Mouse (Mus musculus) heart, embryonic 13.5 days (tissue): ENCODE data around the gene Mcm3ap. TPM values are rescaled to one million over a fixed set of nuclear protein-coding genes. Genes with fewer than 3 reads are reported as not detected.
A peak's percentile ranks its signal among the peaks of the same experiment; 100 is the strongest.

ENCODE experiments used
- ATAC-seq: fragments of 200-750 bp; cut with Nextera tagmentation; 2 replicates; pipeline ENCODE4 v1.8.0; 2017; ENCODE audit warnings: moderate TSS enrichment; ENCODE audit not compliant: insufficient number of reproducible peaks, low FRiP score, low TSS enrichment; ENCODE audit errors: extremely low read depth
- H3K27ac ChIP-seq: fragments of 300-500 bp; sonication (generic); replicated peaks from 2 replicates; pipeline ENCODE4 v1.5.1; 2015; ENCODE audit warnings: moderate library complexity, mild to moderate bottlenecking, inconsistent platforms
- H3K27me3 ChIP-seq: fragments of 300-500 bp; sonication (generic); replicated peaks from 2 replicates; pipeline ENCODE4 v1.6.1; 2015; ENCODE audit warnings: mild to moderate bottlenecking, inconsistent platforms
- H3K36me3 ChIP-seq: fragments of 300-500 bp; sonication (generic); 2 replicates; pipeline ENCODE4 v1.6.1; 2015; ENCODE audit warnings: mild to moderate bottlenecking, inconsistent platforms
- H3K4me1 ChIP-seq: fragments of 300-500 bp; sonication (generic); 2 replicates; pipeline ENCODE4 v1.6.1; 2015; ENCODE audit warnings: inconsistent platforms
- H3K4me2 ChIP-seq: fragments of 300-500 bp; sonication (generic); 2 replicates; pipeline ENCODE4 v1.6.1; 2015; ENCODE audit warnings: inconsistent platforms, mild to moderate bottlenecking, moderate library complexity
- H3K4me3 ChIP-seq: fragments of 300-500 bp; sonication (generic); 2 replicates; pipeline ENCODE4 v1.5.1; 2015; ENCODE audit warnings: moderate library complexity, mild to moderate bottlenecking, inconsistent platforms
- H3K9ac ChIP-seq: fragments of 300-500 bp; sonication (generic); 2 replicates; pipeline ENCODE4 v1.6.1; 2015; ENCODE audit warnings: inconsistent platforms, mild to moderate bottlenecking, moderate library complexity
- H3K9me3 ChIP-seq: fragments of 300-500 bp; sonication (generic); 2 replicates; pipeline ENCODE4 v1.6.1; 2016; ENCODE audit warnings: inconsistent platforms
- WGBS: fragments of 180-500 bp; shearing (Covaris S2); methylation state at CpG from one replicate; pipeline ENCODE4 v1.1.7; 2015; ENCODE audit warnings: mixed read lengths; 5-methylcytosine and 5-hydroxymethylcytosine counted together
- polyA plus RNA-seq: library from polyadenylated mRNA; unstranded; fragments of >200 nt; fragmentation: Nextera tagmentation; extraction: Ambion mirVana; gene quantifications from 2 replicates; pipeline ENCODE4 v1.2.1, GENCODE M21; 2015

Gene Mcm3ap
- polyA plus RNA-seq, 1 experiment from 2014 or later = 32.1 TPM

DNA sequence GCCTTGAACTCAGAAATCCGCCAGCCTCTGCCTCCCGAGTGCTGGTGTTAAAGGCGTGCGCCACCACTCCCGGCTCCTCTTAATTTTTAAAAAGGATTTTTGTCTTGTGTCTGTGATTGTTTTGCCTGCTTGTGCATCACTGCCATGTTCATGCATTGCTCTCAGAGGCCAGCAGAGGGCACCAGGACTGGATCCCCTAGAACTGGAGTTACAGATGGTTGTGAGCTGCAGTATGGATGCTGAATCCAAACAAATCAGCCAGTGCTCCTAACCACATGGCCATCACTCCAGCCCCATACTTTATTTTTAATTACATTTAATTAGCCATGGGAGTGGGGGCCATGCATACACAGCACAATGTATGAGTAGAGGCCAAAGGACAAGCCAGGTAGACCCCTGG is 13.4 kb upstream of the Mcm3ap start:
- H3K27me3 ChIP-seq = 0 out of 2 replicates have a peak, but pooled peaks cover 3% of the 10 kb centered on the region
- no peaks in the 10 kb centered on the region for H3K4me1 ChIP-seq
- no peak overlapping the region for H3K9ac ChIP-seq
- H3K4me3 ChIP-seq = no peak overlapping the region
- ATAC-seq = no peak
- peaks cover 9% of the 10 kb centered on the region for H3K9me3 ChIP-seq
- no peak overlapping the region for H3K4me2 ChIP-seq
- 50% methylated on average over 5 of the region's 5 CpGs for WGBS
- H3K27ac ChIP-seq = no peak overlapping the region
- H3K36me3 ChIP-seq = 0 out of 2 replicates have a peak, but pooled peaks cover under 1% of the 10 kb centered on the region

DNA sequence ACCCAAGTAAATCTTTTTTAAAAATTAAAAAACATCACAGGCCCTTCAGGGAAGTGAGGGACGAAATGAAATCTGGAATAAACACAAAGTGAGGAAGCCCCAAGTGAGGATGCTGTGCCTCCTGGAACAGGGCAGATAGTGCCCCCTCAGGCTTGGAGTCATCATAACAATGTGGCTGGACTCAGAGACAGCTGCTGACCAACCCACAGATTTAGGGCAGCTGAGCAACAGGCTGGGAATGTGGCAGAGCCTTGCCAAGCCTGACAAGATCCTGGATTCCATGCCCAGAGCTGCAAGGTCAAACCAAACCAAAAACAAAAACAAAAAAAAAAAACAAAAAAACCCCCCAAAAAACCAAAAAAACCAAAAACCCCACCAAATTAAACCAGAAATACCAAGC is 7.5 kb upstream of the Mcm3ap start:
- Histone ChIP-seq H3K9ac (no peak overlapping the region), H3K36me3 (peaks cover 22% of the 10 kb centered on the region), H3K4me2 (no peak overlapping the region), H3K4me1 (no peaks in the 10 kb centered on the region), H3K9me3 (peaks cover 9% of the 10 kb centered on the region), H3K4me3 (no peak overlapping the region), H3K27me3 (no peaks in the 10 kb centered on the region), H3K27ac (no peak overlapping the region)
- WGBS = 81% methylated on average over 1 of the region's 1 CpGs
- no peak for ATAC-seq

DNA sequence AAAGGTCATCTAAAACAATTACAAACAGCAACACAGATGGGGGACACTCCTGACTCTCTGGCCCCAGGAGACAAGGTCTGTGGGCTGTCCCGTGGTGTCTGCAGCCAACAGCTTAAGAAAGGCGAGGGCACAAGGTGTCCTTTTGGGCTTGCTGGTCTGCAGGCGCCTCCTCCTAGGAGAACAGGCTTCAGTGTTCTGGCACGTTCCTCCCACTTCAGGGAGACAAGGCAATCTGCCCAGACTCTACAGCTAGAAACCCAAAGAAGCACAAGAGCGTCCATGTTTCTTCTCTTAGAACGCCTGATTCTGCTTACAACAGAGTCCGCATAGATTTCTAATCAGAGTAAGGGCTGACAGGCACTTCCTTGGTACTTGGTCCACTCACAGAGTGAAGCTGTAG is 6.4 kb upstream of the Mcm3ap start:
- no peak overlapping the region for H3K9ac ChIP-seq
- no peak overlapping the region for H3K27ac ChIP-seq
- no peaks in the 10 kb centered on the region for H3K27me3 ChIP-seq
- WGBS = 85% methylated on average over 7 of the region's 7 CpGs
- H3K4me3 ChIP-seq = no peak overlapping the region
- H3K4me1 ChIP-seq = no peaks in the 10 kb centered on the region
- no peak overlapping the region for H3K4me2 ChIP-seq
- H3K9me3 ChIP-seq = peaks cover 9% of the 10 kb centered on the region
- H3K36me3 ChIP-seq = peaks cover 22% of the 10 kb centered on the region
- ATAC-seq = no peak

DNA sequence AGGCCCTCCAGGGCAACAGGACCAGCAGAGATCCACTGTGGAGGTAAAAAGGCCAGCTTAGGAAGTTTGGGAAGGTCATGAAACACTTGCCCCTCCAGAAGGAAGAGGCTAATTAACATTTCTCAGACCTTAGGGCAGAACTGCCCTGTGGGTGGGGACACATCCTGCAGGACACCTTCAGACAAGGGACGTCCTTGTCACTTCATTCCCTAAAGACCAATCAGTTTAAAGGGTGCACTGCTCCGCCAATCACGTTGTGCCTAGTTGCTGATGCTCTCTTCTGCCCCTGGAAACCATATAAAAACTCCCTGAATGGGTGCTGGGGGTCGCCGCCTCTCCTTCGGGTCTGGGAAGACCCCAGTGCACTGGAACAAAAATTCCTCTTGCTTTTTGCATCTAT is 6.0 kb upstream of the Mcm3ap start:
- H3K36me3 ChIP-seq = peaks cover 22% of the 10 kb centered on the region
- H3K4me3 ChIP-seq = no peak overlapping the region
- no peak overlapping the region for H3K9ac ChIP-seq
- no peak overlapping the region for H3K27ac ChIP-seq
- 89% methylated on average over 6 of the region's 6 CpGs for WGBS
- H3K27me3 ChIP-seq = no peaks in the 10 kb centered on the region
- peaks cover 9% of the 10 kb centered on the region for H3K9me3 ChIP-seq
- H3K4me2 ChIP-seq = no peak overlapping the region
- peaks cover 2% of the 10 kb centered on the region for H3K4me1 ChIP-seq
- no peak for ATAC-seq

DNA sequence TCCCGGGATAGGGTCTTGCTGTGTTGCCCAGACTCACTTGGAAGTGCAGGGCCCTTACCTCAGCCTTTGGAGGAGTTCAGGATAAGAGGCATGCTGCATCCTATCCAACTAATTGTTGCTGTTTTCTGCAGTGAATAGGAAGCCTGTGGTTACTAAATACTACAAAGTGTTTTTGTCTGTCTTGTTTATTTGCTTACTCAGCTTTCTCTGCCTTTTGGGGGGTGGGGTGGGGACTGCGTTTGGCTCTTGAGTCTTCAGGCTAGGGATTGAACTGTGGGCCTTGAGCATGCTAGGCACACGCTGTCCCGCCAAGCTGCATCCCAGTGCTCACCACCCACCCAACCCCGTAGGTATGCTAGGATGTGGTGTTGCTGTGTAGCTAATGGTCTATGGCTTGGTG is 5.0 kb downstream of the Mcm3ap start:
- peaks cover 78% of the 10 kb centered on the region for H3K36me3 ChIP-seq
- no peak for ATAC-seq
- H3K4me3 ChIP-seq = no peak overlapping the region
- H3K9ac ChIP-seq = no peak overlapping the region
- H3K27ac ChIP-seq = no peak overlapping the region
- WGBS = 78% methylated on average over 5 of the region's 5 CpGs
- H3K4me1 ChIP-seq = peaks cover 7% of the 10 kb centered on the region; the same call in 1 of the 2 replicates
- H3K9me3 ChIP-seq = no peaks in the 10 kb centered on the region
- no peak overlapping the region for H3K4me2 ChIP-seq
- no peaks in the 10 kb centered on the region for H3K27me3 ChIP-seq

DNA sequence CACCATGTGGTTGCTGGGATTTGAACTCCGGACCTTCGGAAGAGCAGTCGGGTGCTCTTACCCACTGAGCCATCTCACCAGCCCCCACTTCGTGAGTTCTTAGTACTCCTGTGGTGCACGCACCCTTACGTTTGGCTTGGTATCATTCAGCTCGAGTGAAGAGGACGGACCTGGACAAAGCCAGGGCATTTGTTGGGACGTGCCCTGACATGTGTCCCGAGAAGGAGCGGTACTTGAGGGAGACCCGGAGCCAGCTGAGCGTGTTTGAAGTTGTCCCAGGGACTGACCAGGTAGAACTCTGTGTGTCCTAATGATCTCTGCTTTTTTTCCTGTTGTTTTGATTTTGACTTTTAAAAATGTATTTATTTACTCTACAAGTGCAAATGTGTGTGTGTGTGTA is 12.1 kb downstream of the Mcm3ap start:
- Histone ChIP-seq H3K27me3 (no peaks in the 10 kb centered on the region), H3K4me3 (no peak overlapping the region), H3K4me2 (no peak overlapping the region), H3K4me1 (no peaks in the 10 kb centered on the region), H3K36me3 (peaks cover 98% of the 10 kb centered on the region), H3K9me3 (no peaks in the 10 kb centered on the region), H3K9ac (no peak overlapping the region), H3K27ac (0 out of 2 replicates have a peak overlapping the region, but pooled peaks have one; percentile 10)
- 89% methylated on average over 13 of the region's 13 CpGs for WGBS
- ATAC-seq = no peak

DNA sequence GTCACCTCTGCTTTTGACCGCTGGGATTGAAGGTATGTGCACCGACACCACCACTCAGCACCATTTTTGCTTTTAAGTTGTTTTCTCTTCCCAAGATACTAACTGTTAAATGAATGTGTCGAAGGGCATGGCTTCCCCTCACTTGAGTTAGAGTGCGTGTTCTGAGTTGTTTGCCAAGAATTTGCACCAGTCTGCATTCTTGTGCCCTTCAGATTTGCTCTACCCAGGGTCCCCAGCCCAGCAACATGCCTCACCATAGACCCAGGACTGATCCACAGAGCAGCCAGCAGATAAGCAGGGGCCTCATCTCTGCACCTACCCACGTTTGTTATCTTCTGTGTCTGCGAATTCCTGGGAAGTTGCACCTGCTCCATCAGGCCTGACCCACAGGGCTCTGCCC is 12.8 kb downstream of the Mcm3ap start:
- H3K36me3 ChIP-seq = peaks cover 98% of the 10 kb centered on the region
- H3K4me3 ChIP-seq = no peak overlapping the region
- H3K4me1 ChIP-seq = no peaks in the 10 kb centered on the region
- H3K27me3 ChIP-seq = no peaks in the 10 kb centered on the region
- ATAC-seq = no peak
- 0 out of 2 replicates have a peak overlapping the region, but pooled peaks have one; percentile 10 for H3K27ac ChIP-seq
- no peaks in the 10 kb centered on the region for H3K9me3 ChIP-seq
- H3K9ac ChIP-seq = no peak overlapping the region
- no peak overlapping the region for H3K4me2 ChIP-seq
- 54% methylated on average over 6 of the region's 6 CpGs for WGBS

DNA sequence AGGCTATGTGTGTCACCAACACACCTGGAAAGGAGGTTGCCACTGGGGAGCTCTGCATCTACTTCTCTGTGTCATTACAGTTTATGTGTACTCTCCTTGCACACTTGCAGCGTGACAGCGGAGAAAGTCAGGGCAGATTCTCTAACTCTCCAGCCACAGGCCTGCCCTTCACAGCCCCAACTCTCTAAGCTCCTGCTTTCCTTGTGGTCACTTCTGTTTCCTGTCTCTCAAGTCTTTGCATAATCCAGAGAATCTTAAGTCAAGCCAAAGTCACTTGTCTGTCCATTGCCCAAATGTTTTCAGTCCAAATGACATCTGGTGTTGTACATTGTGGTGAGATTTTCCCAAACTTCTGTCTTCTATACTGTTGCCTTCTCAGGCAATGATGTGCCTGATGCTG is 17.6 kb downstream of the Mcm3ap start:
- 97% methylated on average over 2 of the region's 2 CpGs for WGBS
- no peak overlapping the region for H3K9ac ChIP-seq
- no peaks in the 10 kb centered on the region for H3K9me3 ChIP-seq
- H3K4me3 ChIP-seq = no peak overlapping the region
- H3K27ac ChIP-seq = no peak overlapping the region
- H3K4me2 ChIP-seq = no peak overlapping the region
- H3K27me3 ChIP-seq = no peaks in the 10 kb centered on the region
- H3K4me1 ChIP-seq = no peaks in the 10 kb centered on the region
- no peak for ATAC-seq
- H3K36me3 ChIP-seq = peaks cover 99% of the 10 kb centered on the region

DNA sequence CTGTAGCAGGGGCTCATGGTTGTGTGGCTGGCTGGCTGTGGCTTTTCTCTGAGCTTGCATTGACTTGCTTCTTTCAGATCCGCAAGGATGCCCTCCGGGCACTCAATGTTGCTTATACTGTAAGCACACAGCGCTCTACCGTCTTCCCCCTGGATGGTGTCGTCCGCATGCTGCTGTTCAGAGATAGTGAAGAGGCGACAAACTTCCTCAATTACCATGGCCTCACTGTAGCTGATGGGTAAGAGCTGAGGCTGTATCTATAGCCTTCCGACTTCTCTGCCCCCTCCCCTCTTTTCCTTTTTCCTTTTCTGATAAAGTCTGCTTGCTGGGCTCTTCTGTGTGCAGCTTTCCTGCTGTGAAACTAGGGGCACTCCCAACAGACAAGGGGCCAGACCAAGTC is 19.5 kb downstream of the Mcm3ap start:
- no peak overlapping the region for H3K27ac ChIP-seq
- no peaks in the 10 kb centered on the region for H3K27me3 ChIP-seq
- no peak overlapping the region for H3K4me2 ChIP-seq
- no peak overlapping the region for H3K9ac ChIP-seq
- 70% methylated on average over 8 of the region's 8 CpGs for whole genome bisulfite sequencing
- H3K9me3 ChIP-seq = no peaks in the 10 kb centered on the region
- ATAC-seq = no peak
- no peaks in the 10 kb centered on the region for H3K4me1 ChIP-seq
- peaks cover 95% of the 10 kb centered on the region for H3K36me3 ChIP-seq
- no peak overlapping the region for H3K4me3 ChIP-seq

DNA sequence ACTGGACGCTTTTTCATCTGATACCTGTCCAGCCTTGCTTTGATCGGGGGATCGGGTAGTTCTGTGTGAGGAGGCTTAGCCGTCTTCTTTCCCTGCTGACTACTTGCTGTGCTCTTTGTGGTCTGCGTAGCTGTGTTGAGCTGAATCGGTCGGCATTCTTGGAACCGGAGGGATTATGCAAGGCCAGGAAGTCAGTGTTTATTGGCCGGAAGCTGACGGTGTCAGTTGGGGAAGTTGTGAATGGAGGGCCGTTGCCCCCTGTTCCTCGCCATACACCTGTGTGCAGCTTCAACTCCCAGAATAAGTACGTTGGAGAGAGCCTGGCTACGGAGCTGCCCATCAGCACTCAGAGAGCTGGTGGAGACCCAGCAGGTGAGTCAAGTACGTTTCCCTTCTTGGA is 20.5 kb downstream of the Mcm3ap start:
- Histone ChIP-seq H3K4me2 (no peak overlapping the region), H3K27me3 (no peaks in the 10 kb centered on the region), H3K4me3 (no peak overlapping the region), H3K36me3 (peaks cover 95% of the 10 kb centered on the region), H3K9ac (no peak overlapping the region), H3K27ac (no peak overlapping the region), H3K9me3 (no peaks in the 10 kb centered on the region), H3K4me1 (no peaks in the 10 kb centered on the region)
- WGBS = 90% methylated on average over 15 of the region's 15 CpGs
- ATAC-seq = no peak

DNA sequence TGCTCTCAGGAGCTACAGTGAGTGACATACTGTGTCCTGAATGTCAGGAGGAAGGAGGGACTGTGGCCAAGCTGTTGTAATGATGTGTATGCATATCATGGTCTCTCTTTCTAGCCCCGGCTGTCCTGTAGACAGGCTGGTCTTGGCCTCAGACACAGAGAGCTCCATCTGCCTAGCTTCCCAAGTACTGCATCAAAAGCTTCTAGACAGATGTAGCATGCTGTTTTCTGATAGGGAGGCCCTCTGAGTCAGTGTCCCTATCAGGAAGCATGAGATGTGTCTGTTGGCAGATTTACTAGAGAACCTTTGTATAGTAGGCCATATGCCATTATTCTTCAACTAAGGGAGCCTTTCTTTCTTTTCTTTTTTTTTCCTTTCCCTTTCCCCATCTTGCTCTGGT is 24.8 kb downstream of the Mcm3ap start:
- no peaks in the 10 kb centered on the region for H3K27me3 ChIP-seq
- H3K4me2 ChIP-seq = no peak overlapping the region
- 59% methylated on average over 1 of the region's 1 CpGs for WGBS
- no peak overlapping the region for H3K27ac ChIP-seq
- peaks cover 16% of the 10 kb centered on the region for H3K4me1 ChIP-seq
- H3K9ac ChIP-seq = no peak overlapping the region
- H3K9me3 ChIP-seq = no peaks in the 10 kb centered on the region
- H3K4me3 ChIP-seq = no peak overlapping the region
- ATAC-seq = no peak
- peaks cover 87% of the 10 kb centered on the region for H3K36me3 ChIP-seq

DNA sequence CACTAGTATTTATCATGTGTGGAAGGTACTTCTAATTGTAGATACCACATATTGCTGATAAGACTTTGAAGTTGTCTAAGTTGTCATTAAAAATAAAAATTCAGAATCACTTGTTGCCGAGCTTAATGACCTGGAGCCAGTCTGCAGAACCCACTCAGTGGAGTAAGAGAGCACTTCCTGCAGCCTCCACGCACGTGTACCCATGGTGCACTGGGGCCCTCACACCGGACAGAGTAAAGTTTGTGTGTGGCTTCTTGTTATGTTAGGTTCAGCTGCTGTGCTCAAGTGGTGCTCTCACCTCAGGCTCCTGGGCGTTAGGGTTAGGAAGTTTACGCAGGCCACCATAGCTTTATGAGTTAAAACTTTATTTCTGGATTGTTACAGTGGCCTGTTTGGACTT is 26.8 kb downstream of the Mcm3ap start:
- H3K9ac ChIP-seq = no peak overlapping the region
- H3K9me3 ChIP-seq = no peaks in the 10 kb centered on the region
- peaks cover 16% of the 10 kb centered on the region for H3K4me1 ChIP-seq
- 84% methylated on average over 6 of the region's 6 CpGs for WGBS
- no peak overlapping the region for H3K4me2 ChIP-seq
- H3K27ac ChIP-seq = peak overlapping the region; percentile 74
- no peak overlapping the region for H3K4me3 ChIP-seq
- H3K36me3 ChIP-seq = peaks cover 87% of the 10 kb centered on the region
- H3K27me3 ChIP-seq = no peaks in the 10 kb centered on the region
- no peak for ATAC-seq
